Mouse (Mus musculus): ENCODE data around the gene Gnai2. TPM values are rescaled to one million over a fixed set of nuclear protein-coding genes. Genes with fewer than 3 reads are reported as not detected.
A peak's percentile ranks its signal among the peaks of the same experiment; 100 is the strongest.

Gene Gnai2
- polyA plus RNA-seq, 1 experiment from 2014 or later, result 358 TPM

GRCm38 (mm10) chr9:107653474-107653873, 18.3 kb upstream of the Gnai2 start:
- Histone ChIP-seq H3K9me3 (ENCODE audit: control insufficient read depth, low read length) (no peaks in the 10 kb centered on the region), H3K36me3 (ENCODE audit: control insufficient read depth, insufficient read depth, low read length) (no peaks in the 10 kb centered on the region), H3K27me3 (ENCODE audit: control insufficient read depth, insufficient read depth, low read length) (no peaks in the 10 kb centered on the region), H3K4me2 (ENCODE audit: low read depth, severe bottlenecking) (no peak overlapping the region), H3K4me3 (ENCODE audit: low read depth, low read length) (no peak overlapping the region), H3K9ac (ENCODE audit: low read length) (no peak overlapping the region), H3K27ac (replicated peaks; ENCODE audit: low read depth, low read length) (no peak overlapping the region), H3K4me1 (ENCODE audit: control insufficient read depth, insufficient read depth, low read length) (no peaks in the 10 kb centered on the region)
- DNase-seq (ENCODE audit: low spot score) (no peak), ATAC-seq (ENCODE audit: insufficient number of reproducible peaks, low FRiP score, low TSS enrichment, low read depth) (no peak)
- 85% methylated on average over 2 of the region's 2 CpGs for WGBS

GRCm38 (mm10) chr9:107650708-107651481, 15.7 kb upstream of the Gnai2 start:
- Histone ChIP-seq H3K4me3 (ENCODE audit: low read depth, low read length) (no peak overlapping the region), H3K27ac (replicated peaks; ENCODE audit: low read depth, low read length) (no peak overlapping the region), H3K9ac (ENCODE audit: low read length) (no peak overlapping the region), H3K36me3 (ENCODE audit: control insufficient read depth, insufficient read depth, low read length) (no peaks in the 10 kb centered on the region), H3K27me3 (ENCODE audit: control insufficient read depth, insufficient read depth, low read length) (no peaks in the 10 kb centered on the region), H3K4me2 (ENCODE audit: low read depth, severe bottlenecking) (no peak overlapping the region), H3K9me3 (ENCODE audit: control insufficient read depth, low read length) (no peaks in the 10 kb centered on the region), H3K4me1 (ENCODE audit: control insufficient read depth, insufficient read depth, low read length) (no peaks in the 10 kb centered on the region)
- ATAC-seq (ENCODE audit: insufficient number of reproducible peaks, low FRiP score, low TSS enrichment, low read depth) (0 out of 2 replicates have a peak, but pooled peaks have one; percentile 58), DNase-seq (ENCODE audit: low spot score) (no peak)
- WGBS, result 45% methylated on average over 12 of the region's 12 CpGs

- 69% methylated on average over 7 of the region's 7 CpGs for WGBS
- H3K4me2 ChIP-seq (ENCODE audit: low read depth, severe bottlenecking), result no peak overlapping the region
- DNase-seq (ENCODE audit: low spot score) (no peak), ATAC-seq (ENCODE audit: insufficient number of reproducible peaks, low FRiP score, low TSS enrichment, low read depth) (no peak)
- H3K36me3 ChIP-seq (ENCODE audit: control insufficient read depth, insufficient read depth, low read length), result no peaks in the 10 kb centered on the region
- H3K4me3 ChIP-seq (ENCODE audit: low read depth, low read length), result no peak overlapping the region
- no peaks in the 10 kb centered on the region for H3K27me3 ChIP-seq (ENCODE audit: control insufficient read depth, insufficient read depth, low read length)
- H3K9ac ChIP-seq (ENCODE audit: low read length), result no peak overlapping the region
- no peaks in the 10 kb centered on the region for H3K9me3 ChIP-seq (ENCODE audit: control insufficient read depth, low read length)
- no peak overlapping the region for H3K27ac ChIP-seq (replicated peaks; ENCODE audit: low read depth, low read length)
- peaks cover 3% of the 10 kb centered on the region; the same call in 1 of the 2 replicates for H3K4me1 ChIP-seq (ENCODE audit: control insufficient read depth, insufficient read depth, low read length)
Observed at GRCm38 (mm10) chr9:107650225-107650624, 15.1 kb upstream of the Gnai2 start.

GRCm38 (mm10) chr9:107648767-107649166, 13.6 kb upstream of the Gnai2 start:
- H3K27ac ChIP-seq (replicated peaks; ENCODE audit: low read depth, low read length), result no peak overlapping the region
- no peak overlapping the region for H3K9ac ChIP-seq (ENCODE audit: low read length)
- 81% methylated on average over 3 of the region's 3 CpGs for WGBS
- no peak overlapping the region for H3K4me3 ChIP-seq (ENCODE audit: low read depth, low read length)
- ATAC-seq (ENCODE audit: insufficient number of reproducible peaks, low FRiP score, low TSS enrichment, low read depth) (no peak), DNase-seq (ENCODE audit: low spot score) (no peak)
- H3K4me1 ChIP-seq (ENCODE audit: control insufficient read depth, insufficient read depth, low read length), result peaks cover 10% of the 10 kb centered on the region; the same call in 1 of the 2 replicates
- H3K27me3 ChIP-seq (ENCODE audit: control insufficient read depth, insufficient read depth, low read length), result no peaks in the 10 kb centered on the region
- no peak overlapping the region for H3K4me2 ChIP-seq (ENCODE audit: low read depth, severe bottlenecking)
- no peaks in the 10 kb centered on the region for H3K9me3 ChIP-seq (ENCODE audit: control insufficient read depth, low read length)
- no peaks in the 10 kb centered on the region for H3K36me3 ChIP-seq (ENCODE audit: control insufficient read depth, insufficient read depth, low read length)

GRCm38 (mm10) chr9:107646975-107647374, 11.8 kb upstream of the Gnai2 start:
- Histone ChIP-seq H3K36me3 (ENCODE audit: control insufficient read depth, insufficient read depth, low read length) (no peaks in the 10 kb centered on the region), H3K4me1 (ENCODE audit: control insufficient read depth, insufficient read depth, low read length) (peaks cover 10% of the 10 kb centered on the region; the same call in 1 of the 2 replicates), H3K27me3 (ENCODE audit: control insufficient read depth, insufficient read depth, low read length) (no peaks in the 10 kb centered on the region), H3K4me3 (ENCODE audit: low read depth, low read length) (no peak overlapping the region), H3K4me2 (ENCODE audit: low read depth, severe bottlenecking) (no peak overlapping the region), H3K27ac (replicated peaks; ENCODE audit: low read depth, low read length) (no peak overlapping the region), H3K9ac (ENCODE audit: low read length) (no peak overlapping the region), H3K9me3 (ENCODE audit: control insufficient read depth, low read length) (no peaks in the 10 kb centered on the region)
- DNase-seq (ENCODE audit: low spot score), result no peak
- ATAC-seq (ENCODE audit: insufficient number of reproducible peaks, low FRiP score, low TSS enrichment, low read depth), result no peak
- 81% methylated on average over 6 of the region's 6 CpGs for WGBS

- Histone ChIP-seq H3K36me3 (ENCODE audit: control insufficient read depth, insufficient read depth, low read length) (no peaks in the 10 kb centered on the region), H3K9me3 (ENCODE audit: control insufficient read depth, low read length) (no peaks in the 10 kb centered on the region), H3K4me3 (ENCODE audit: low read depth, low read length) (no peak overlapping the region), H3K4me1 (ENCODE audit: control insufficient read depth, insufficient read depth, low read length) (peaks cover 10% of the 10 kb centered on the region; the same call in 1 of the 2 replicates), H3K9ac (ENCODE audit: low read length) (no peak overlapping the region; the same call in 1 of the 2 replicates), H3K4me2 (ENCODE audit: low read depth, severe bottlenecking) (0 out of 2 replicates have a peak overlapping the region, but pooled peaks have one; percentile 15), H3K27me3 (ENCODE audit: control insufficient read depth, insufficient read depth, low read length) (no peaks in the 10 kb centered on the region), H3K27ac (replicated peaks; ENCODE audit: low read depth, low read length) (no peak overlapping the region)
- ATAC-seq (ENCODE audit: insufficient number of reproducible peaks, low FRiP score, low TSS enrichment, low read depth), result no peak
- 14% methylated on average over 5 of the region's 5 CpGs for WGBS
- DNase-seq (ENCODE audit: low spot score), result peak; percentile 93
Observed at GRCm38 (mm10) chr9:107645577-107645976, 10.4 kb upstream of the Gnai2 start.

- no peaks in the 10 kb centered on the region for H3K27me3 ChIP-seq (ENCODE audit: control insufficient read depth, insufficient read depth, low read length)
- no peaks in the 10 kb centered on the region for H3K9me3 ChIP-seq (ENCODE audit: control insufficient read depth, low read length)
- ATAC-seq (ENCODE audit: insufficient number of reproducible peaks, low FRiP score, low TSS enrichment, low read depth) (no peak), DNase-seq (ENCODE audit: low spot score) (no peak)
- 48% methylated on average over 7 of the region's 7 CpGs for WGBS
- peaks cover 10% of the 10 kb centered on the region; the same call in 1 of the 2 replicates for H3K4me1 ChIP-seq (ENCODE audit: control insufficient read depth, insufficient read depth, low read length)
- H3K36me3 ChIP-seq (ENCODE audit: control insufficient read depth, insufficient read depth, low read length), result no peaks in the 10 kb centered on the region
- H3K9ac ChIP-seq (ENCODE audit: low read length), result peak overlapping the region; percentile 55; the same call in 1 of the 2 replicates
- no peak overlapping the region for H3K27ac ChIP-seq (replicated peaks; ENCODE audit: low read depth, low read length)
- no peak overlapping the region for H3K4me3 ChIP-seq (ENCODE audit: low read depth, low read length)
- 0 out of 2 replicates have a peak overlapping the region, but pooled peaks have one; percentile 15 for H3K4me2 ChIP-seq (ENCODE audit: low read depth, severe bottlenecking)
Observed at GRCm38 (mm10) chr9:107645153-107645510, 10.0 kb upstream of the Gnai2 start.

GRCm38 (mm10) chr9:107644495-107645152, 9.5 kb upstream of the Gnai2 start:
- ATAC-seq (ENCODE audit: insufficient number of reproducible peaks, low FRiP score, low TSS enrichment, low read depth) (peak; percentile 78), DNase-seq (ENCODE audit: low spot score) (peak; percentile 97)
- H3K36me3 ChIP-seq (ENCODE audit: control insufficient read depth, insufficient read depth, low read length), result no peaks in the 10 kb centered on the region
- peak overlapping the region; percentile 65 for H3K4me2 ChIP-seq (ENCODE audit: low read depth, severe bottlenecking)
- peak overlapping the region; percentile 58 for H3K9ac ChIP-seq (ENCODE audit: low read length)
- peaks cover 10% of the 10 kb centered on the region; the same call in 1 of the 2 replicates for H3K4me1 ChIP-seq (ENCODE audit: control insufficient read depth, insufficient read depth, low read length)
- H3K4me3 ChIP-seq (ENCODE audit: low read depth, low read length), result peak overlapping the region; percentile 33
- no peaks in the 10 kb centered on the region for H3K27me3 ChIP-seq (ENCODE audit: control insufficient read depth, insufficient read depth, low read length)
- no peaks in the 10 kb centered on the region for H3K9me3 ChIP-seq (ENCODE audit: control insufficient read depth, low read length)
- H3K27ac ChIP-seq (replicated peaks; ENCODE audit: low read depth, low read length), result no peak overlapping the region; the same call in 1 of the 2 replicates
- 6% methylated on average over 35 of the region's 35 CpGs for WGBS
